Mouse (Mus musculus) lung, postnatal 4 days (tissue): ENCODE data around the gene Ehd4.

Experiments
- DNase-seq, 2 experiments: peaks; one replicate each; pipeline ENCODE4 v3.0.0; 2021

Ehd4 gene

DNA sequence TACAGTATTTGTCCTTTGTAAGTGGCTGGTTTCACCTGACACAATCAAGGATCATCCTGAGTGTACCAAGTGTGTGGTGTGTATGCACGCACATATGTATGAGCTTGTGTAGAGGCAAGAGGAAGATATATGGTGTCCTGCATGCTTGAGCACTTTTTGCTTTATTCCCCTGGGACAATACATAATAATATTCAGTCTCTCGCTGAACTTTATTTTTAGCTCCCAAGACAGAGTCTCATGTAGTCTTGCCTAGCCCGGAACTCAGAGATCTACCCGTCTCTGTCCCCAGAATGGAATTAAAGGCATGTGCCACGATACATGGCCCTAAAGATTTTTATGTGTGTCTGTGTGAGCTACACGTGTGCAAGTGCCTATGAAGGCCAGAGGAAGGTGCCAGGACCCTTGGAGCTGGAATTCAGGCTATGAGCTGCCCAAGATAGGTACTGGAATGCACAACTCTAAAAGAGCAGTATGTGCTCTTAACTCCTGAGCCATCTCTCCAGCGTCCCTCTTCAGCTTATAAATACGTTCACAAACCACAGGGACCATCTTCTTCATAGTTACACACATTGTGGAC is 47.9 kb downstream of the Ehd4 start:
- no peak for DNase-seq

GRCm38 (mm10) chr2:120105861-120106260 is 48.5 kb downstream of the Ehd4 start:
- no peak for DNase-seq

DNA sequence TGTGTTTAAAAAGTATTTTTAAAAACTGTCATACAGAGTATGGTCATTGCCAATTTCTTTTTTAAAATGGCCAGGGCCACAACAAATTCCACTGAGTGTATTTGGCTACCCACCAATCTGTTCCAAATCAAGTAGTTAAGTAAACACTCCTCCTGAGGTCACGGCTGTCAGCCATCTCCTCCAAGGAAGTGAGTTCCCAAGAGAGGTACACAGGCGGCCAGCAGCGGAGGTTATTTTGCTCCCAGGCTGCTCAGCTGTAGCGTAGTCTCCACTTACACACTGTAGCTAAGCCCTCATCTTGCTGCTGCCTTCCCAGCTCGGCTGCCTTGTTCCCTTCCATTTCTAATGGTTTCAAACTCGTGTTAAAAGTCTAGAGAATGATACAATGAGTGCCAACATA is 51.5 kb downstream of the Ehd4 start:
- peak; percentile 58 to 75 for DNase-seq

- DNase-seq = no peak
These were observed 52.0 kb downstream of the Ehd4 start for GRCm38 (mm10) chr2:120102450-120102849.

DNA sequence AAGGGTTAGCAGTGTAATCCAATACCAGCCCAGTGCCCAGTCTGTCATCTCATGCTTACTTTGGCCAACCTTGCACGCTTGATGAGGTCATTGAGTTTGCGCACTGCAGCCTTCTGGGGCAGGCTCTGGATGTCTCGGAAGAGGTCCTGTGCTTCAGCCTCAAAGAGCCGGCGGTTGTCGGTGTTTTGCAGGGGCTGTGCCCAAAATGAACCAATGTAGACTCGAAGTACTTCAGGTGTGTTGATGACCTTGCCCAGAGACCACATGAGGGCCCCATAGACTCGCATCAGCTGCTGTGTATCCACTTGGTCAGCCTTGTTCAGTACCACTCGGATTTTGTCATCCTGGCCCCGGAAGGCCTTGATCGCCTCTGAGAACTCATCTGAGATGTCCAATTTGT is 52.4 kb downstream of the Ehd4 start:
- DNase-seq = no peak

GRCm38 (mm10) chr2:120099886-120100285 is 54.5 kb downstream of the Ehd4 start:
- DNase-seq = peak; percentile 46 to 52

GRCm38 (mm10) chr2:120099263-120099662 is 55.1 kb downstream of the Ehd4 start:
- no peak for DNase-seq

DNA sequence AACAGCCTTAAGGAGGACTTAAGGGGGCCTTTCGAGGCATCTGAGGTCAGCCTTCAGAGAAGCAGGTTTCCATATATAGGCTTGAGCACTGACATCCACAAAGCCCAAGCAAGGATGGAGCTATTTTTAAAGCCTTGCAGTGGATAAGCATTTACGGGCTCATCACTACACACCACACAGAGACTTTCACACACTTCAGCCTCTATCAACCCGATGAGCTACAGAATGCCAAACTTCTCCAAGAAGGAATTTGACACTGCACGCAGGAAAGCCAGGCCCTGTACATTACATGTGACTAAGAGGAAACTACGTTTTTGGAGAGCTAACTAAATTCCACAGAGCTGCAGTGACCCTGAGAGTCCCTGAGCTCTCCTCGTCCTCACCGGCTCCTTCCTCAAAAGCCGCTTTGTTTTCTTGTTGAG is 55.6 kb downstream of the Ehd4 start:
- no peak for DNase-seq

DNA sequence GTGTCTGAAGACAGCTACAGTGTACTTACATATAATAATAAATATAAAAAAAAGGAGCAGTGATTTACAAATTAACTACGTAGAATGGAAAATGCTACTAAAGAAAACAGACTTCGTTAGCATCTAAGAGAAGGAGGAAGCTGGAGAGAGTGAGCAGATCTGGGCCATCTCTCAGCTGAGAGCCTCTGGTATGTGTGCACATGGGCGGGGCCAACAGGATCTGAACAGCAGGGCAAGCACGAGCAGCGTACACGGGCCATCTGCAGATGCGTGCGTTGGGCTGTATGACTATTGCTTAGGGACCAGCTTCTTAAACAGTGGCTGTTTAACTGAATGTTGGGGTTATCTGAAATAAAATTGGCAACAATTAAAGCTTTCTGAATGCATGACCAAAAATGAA is 56.5 kb downstream of the Ehd4 start:
- DNase-seq = no peak

DNA sequence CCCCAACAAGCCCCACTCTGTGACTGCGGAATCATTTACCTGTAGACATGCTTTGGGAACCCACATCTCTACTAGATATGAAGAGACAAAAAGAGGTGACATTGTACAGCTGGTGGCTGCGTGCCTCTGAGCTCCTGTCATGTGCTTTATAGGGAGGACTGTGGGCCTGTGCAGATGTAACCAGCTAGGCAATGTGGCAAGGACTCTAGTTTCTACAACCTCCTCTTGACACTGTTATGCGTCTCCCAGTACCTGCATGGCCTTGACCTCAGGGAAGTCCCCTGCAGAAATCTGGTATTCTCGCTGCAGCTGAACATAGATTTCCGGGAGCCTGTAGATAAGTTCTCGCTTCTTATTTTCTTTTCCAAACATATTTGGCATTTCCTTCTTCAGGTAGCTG is 57.7 kb downstream of the Ehd4 start:
- DNase-seq = no peak

DNA sequence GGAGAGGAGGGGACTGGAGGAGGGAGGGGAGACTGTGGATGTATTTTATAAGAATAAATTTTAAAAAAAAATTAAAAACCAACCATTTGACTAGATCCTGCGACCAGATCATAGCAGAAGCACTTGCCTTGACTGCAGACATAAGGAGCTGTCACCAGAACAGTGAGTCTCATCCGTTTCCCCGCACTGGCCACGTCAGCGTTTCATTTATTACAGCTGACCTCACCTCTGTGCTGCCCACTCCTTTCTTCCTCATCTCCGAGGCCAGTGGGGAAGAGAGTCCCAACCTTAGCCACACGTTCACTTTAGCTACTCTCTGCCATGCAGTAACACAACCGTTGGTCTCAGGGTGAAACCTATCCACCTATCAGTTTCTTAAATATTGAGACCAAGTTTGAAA is 58.2 kb downstream of the Ehd4 start:
- DNase-seq = no peak

DNA sequence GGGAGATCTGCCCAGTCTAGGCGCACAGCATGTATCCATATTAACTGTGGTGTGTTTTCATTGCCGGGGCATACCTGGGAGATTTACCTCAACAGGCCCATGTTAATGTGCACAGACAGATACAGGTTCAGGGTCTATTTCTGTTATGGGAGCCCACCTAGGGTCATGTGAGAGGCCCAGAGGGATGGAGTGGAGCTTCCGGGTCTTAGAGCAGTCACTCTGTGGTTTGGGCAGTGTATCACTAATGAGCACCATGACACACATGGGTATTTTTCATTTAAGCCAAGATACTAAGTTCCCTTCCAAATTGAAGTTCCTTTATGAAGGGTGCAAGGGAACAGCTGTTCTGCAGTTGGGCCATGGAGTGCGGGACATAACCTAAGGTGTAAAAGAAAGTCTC is 59.2 kb downstream of the Ehd4 start:
- no peak for DNase-seq

- peak; percentile 59 to 75 for DNase-seq
These were observed 60.6 kb downstream of the Ehd4 start for GRCm38 (mm10) chr2:120093671-120094430.

DNA sequence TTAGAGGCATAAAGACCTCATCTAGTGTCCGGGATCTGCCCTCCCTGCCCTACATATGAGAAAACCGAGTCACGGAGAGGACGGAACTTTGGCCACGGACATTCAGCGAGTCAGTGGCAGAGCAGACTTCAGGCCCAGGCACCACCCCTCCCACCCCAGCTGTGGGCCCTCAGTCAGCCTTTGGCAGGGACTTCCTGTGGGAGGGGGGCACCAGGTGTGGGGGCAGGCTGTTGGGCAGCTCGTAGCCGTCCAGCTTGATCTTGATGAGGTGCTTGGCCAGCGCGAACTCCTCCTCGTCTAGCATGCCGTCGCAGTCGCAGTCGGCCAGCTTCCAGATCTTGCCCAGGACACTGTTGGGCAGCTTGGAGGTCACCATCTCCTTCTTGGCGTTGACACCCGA is 63.4 kb downstream of the Ehd4 start:
- no peak for DNase-seq

GRCm38 (mm10) chr2:120087897-120088296 is 66.5 kb downstream of the Ehd4 start:
- no peak for DNase-seq

DNA sequence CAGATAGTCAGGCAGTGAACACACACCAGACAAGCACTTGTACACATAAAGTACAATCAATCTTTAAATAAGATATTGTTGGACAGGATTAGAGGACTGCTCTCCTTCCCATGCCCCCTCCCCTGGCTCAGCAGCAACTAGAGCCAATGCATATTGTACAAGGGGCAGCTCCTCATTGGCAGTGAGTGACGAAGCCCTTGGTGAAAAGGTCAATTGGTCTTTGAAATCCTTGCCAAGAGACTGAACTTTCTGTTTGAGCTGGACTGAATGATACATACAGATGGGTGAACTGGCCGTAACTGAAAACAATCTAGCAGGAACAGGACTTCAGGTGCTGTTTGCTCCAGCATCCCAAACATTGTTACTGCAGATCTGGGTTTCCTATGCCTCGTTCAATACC is 67.0 kb downstream of the Ehd4 start:
- no peak for DNase-seq

GRCm38 (mm10) chr2:120086038-120086437 is 68.4 kb downstream of the Ehd4 start:
- DNase-seq = no peak

- DNase-seq = peak; percentile 71 to 76
These were observed 69.6 kb downstream of the Ehd4 start for GRCm38 (mm10) chr2:120084593-120085361.

GRCm38 (mm10) chr2:120082416-120082815 is 72.0 kb downstream of the Ehd4 start:
- no peak for DNase-seq

DNA sequence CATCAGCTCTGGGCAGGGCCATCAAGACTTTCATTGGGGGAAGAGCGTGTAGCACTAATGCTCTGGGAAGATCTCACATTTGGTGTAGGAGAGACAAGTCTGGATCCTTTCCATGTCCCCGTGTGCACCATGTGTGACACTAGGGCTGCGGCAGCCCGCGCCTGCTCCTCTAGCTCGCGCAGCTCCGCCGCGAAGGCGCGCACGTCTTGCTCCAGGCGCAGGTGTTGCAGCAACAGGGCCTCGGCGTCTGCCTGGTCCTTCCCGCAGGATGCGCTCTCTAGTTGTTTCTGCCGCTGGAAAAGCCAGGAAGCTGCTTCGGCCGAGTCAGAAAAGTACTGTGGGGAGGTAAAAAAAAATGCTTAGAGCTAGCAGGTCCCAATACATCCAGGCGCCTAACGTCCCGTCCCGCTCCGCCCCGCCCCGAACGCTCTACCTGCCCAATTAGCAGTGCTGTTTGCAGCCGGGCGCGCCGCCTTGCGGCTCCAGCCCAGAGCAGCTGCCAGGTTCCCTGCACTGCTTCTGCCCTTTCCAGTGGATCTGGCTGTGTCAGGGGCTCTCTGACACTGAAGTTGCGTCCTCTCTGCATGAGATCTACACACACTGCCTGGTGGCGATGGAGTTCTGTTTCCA is 78.2 kb downstream of the Ehd4 start:
- DNase-seq = peak; percentile 66 to 67

DNA sequence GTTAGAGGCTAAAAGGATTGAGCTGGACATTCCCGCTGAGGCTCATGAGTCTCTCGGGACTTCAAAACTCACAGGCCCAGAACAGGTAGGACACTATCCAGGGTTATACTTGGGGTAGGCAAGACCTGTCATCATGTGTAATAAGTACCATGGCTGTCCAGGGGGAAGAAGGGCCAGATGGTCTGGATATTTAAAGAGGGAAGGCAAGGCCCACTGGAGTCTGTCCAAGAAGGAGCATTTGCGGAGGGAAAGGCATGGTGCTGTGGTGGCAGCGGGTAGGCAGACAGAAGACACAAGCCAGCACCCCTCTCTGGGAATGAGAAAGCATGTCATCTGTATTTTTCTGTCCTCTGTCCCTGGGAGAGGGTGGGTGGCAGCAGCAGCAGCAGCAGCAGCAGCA is 80.3 kb downstream of the Ehd4 start:
- no peak for DNase-seq

- no peak for DNase-seq
These were observed 84.9 kb downstream of the Ehd4 start for GRCm38 (mm10) chr2:120069466-120069990.
